Mouse (Mus musculus) hematopoietic stem cell, adult 5-6 weeks (primary cell): ENCODE measurements around the gene D430042O09Rik. TPM values are rescaled to one million over a fixed set of nuclear protein-coding genes. Genes with fewer than 3 reads are reported as not detected.
A peak's percentile ranks its signal among the peaks of the same experiment; 100 is the strongest.

Source experiments
- ATAC-seq, 2 experiments: fragments of 125-278 bp in 1 of 2; replicated peaks in 1 of 2; 2 replicates each; pipeline ENCODE4 v1.8.0; 2016 to 2017; ENCODE audit warnings: inconsistent platforms in 2 of 2, mild to moderate bottlenecking in 2 of 2, moderate number of reproducible peaks in 2 of 2, low read depth in 1 of 2, moderate TSS enrichment in 1 of 2; ENCODE audit not compliant: low FRiP score in 2 of 2, poor library complexity in 2 of 2, severe bottlenecking in 2 of 2, insufficient read depth in 1 of 2, low TSS enrichment in 1 of 2
- total RNA-seq: library from RNA; stranded (forward); fragments of 172-1452, 232-1000 nt; gene quantifications from 2 replicates; pipeline ENCODE4 v1.2.3, GENCODE M21; 2017

Gene D430042O09Rik
- total RNA-seq, 1 experiment from 2014 or later = 9.9 TPM

DNA sequence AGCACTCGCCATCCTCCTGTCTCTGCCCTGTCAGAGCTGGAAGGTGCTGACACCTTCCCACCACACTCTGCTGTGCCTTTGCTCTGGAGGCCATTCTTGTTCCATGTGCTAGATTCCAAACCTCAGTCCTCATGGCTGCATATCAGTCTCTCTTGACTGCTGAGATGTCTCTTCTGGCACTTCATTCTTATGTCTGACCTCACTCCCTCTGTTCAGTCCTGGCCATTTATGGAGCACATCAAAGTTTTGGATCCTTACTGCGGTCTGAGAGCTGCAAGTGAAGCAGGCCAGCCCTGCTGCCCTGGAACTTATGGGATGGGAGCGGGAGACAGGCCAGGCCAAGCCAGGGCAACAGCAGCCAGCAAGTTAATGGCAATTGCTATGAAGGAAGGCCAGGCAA, 56.7 kb downstream of the D430042O09Rik start:
- no peak for ATAC-seq

DNA sequence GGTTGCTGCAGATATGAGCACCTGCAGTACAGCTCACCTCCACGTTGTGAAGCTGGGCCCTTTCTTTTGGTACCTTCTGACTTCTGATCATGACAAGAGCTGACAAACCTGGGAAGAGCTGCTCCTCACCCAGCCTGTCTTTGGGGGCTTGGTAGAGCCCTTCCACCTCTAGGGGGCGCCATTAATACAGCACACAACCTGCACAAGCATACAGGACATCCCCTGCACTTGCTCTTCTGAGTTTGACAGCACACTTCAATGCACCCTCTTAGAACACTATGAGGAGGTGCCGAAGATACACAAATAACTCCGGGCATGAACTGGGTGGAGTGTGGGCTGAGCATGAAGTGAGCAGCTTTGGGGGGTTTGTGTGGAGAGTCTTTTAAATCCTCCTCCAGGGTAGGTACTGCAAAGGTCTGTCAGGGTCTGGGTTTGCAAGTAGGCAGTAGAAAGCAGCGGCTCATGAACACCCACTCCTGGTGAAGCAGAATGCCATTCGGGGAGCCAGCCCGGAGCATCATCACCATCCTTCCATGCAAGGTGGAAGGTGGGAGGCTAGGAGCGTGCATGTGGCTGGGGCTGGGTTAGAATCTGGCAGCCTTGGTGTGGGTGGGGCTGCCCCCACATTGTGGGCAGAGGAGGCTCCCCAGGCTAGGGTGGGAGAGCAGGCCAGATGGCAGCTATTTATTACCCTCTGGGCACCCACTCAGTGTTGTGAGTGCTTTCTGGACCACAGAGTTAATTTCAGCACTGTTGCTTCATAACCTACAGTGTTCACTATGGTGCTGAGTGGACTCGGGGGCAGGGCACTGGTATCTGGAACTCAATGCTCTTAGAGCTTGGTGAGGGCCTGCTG, 59.5 kb downstream of the D430042O09Rik start:
- 0 out of 4 replicates have a peak, but pooled peaks of 1 of the 2 experiments have one; percentile 22 for ATAC-seq

DNA sequence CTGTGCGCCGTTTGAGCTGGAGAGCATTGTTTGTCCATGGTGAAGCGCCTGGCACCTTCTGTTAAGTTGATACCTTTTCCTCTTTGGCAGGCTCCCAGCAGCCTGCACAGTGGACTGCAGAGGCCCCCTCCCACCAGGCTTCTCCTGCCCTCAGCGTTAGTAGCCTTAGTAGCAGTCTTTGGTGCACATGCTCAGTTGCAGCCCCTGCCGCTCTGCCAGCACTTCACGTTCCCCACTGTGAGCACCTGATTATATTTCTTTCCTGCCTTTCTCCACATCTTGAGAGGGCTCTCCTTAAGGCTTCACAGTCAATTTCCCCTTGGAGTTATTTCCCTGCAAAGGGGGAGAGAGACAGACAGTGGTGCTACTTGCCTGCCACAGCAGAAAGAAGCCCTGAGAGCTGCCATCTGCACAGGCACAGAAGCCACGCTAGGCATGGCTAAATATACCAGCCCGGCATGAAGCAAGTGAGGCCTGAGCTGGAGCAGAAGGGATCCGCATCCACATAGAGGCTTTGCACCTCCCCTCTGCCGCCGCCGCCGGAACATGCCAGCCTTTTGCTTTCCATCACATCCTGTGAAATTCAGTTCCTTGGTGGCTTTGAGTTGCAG, 65.4 kb downstream of the D430042O09Rik start:
- no peak for ATAC-seq

DNA sequence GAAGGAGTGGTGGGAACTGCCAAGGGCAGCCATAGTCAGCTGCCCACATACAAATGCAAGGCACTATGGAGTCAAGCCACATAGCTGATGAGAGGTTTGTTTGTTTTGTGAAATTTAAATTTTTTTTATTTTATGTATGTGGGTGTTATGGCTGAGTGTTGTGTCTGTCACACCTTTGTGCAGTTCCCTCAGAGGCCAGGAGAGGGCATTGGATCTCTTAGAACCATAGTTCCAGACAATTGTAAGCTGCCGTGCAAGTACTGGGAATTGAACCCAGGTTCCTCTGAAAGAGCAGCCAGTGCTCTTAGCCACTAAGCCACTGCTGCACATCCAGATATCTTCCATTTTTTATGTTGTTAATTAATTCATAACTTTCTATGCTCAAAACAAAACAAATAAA, 75.5 kb downstream of the D430042O09Rik start:
- ATAC-seq = no peak

DNA sequence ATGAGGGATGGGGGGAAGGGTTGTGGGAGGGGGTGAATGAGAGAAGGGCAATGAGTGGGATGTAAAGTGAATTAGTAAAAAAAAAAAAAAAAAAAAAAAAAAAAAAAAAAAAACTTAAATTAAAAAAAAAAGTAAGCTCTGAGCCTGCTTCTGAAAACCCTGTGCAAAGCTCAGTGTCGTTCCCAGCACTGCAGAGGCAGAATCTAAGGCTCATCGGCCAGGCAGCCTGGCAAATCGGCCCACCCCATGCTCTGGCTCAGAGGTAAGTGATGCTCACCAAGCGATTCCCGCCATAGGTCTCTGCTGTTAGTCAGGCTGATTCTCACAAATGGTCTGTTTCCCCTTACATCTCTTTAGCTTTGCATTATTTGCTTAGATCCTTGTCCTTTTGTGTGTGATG, 78.4 kb downstream of the D430042O09Rik start:
- ATAC-seq = no peak

DNA sequence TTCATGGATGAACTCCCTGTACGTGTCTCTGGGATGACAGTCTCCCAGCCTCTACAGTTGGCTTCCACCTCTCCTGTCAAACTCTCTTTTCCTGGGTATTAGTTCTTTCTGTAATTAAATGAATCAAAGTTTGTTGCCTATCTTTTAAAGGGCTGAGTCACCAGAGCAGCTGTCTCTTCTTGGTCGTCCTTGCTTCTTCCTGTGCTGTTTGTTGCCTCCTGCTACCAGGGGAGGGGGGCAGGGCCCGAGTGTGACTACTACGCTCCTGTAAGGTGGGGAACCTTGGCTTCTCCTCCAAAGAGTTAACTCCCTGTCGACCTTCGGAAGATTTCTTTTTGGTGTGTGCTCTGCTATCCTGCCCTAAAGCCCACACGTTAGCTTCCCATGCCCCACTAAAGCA, 79.4 kb downstream of the D430042O09Rik start:
- no peak for ATAC-seq

DNA sequence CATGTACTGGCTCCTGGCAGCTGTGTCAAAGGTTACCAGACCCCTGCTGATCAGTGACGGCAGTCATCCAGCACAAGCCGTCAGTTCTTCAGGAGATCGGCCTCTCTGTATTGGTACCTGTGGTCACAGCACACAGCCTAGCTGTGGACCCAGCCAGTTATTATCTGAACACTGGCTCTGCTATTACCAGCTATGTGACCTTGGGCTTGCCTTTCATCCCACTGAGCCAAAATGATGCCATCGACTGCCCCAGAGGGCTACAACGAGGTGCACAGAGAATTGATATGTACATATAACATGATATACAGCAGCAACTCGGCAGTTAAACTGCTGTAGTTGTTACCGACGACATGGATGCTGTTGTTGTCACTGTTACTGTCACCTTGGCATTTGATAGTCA, 82.4 kb downstream of the D430042O09Rik start:
- no peak for ATAC-seq

DNA sequence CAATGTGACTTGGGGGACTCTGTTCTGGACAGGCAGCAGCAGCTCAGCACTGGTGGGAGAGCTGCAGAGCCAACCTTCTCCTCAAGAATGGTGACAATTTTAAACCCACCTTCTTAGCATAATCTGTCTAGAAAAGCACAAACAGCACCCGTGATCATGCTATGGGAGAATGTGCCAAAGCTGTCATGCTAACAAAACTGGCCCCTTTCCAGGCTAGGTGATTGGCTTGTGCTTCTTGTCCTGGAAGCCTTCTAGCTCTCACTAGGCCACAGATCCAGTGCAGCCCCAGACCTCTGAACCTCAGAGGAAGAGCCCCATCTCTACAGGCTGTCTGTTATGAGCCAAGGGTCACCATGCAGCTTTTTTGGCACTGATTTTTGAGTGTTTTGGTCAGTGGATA, 98.9 kb downstream of the D430042O09Rik start:
- ATAC-seq = no peak

DNA sequence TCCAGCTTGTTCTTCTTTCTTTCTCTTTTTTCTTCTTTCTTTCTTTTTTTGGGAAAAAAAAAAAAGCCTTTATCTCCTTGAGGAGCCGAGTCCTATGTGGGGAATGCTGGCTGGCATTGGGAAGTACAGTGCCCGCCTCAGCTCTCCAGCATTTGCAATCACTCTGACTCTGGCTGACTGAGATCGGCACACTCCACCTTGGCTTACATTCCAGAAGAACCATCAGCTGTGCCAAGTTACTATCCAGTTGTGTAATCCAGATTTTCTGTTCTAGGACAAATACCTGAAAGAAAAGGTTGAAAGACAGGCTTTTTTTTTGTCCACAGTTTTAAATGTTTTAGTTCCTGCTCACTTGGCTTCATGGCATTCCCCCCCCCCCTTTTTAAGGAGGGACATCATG, 100.5 kb downstream of the D430042O09Rik start:
- ATAC-seq = no peak

DNA sequence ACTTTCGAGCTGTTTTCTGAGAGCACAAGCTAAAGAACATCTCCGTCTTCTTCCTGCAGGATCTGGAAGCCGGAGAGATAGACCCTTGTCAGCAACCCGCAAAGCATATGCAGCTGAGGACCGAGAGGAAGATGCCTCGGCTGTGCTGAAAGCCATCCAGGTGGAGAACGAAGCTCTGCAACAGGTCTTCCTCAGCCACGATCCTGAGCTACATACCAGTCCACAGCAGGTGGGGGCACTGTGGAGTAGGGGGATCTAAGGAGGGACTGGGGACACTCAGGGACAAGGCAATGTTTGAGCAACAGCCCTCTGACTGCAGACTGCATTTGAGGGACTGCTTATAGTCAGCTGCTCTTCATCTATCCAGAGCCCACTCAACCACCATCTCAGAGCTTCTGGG, 105.0 kb downstream of the D430042O09Rik start:
- no peak for ATAC-seq

DNA sequence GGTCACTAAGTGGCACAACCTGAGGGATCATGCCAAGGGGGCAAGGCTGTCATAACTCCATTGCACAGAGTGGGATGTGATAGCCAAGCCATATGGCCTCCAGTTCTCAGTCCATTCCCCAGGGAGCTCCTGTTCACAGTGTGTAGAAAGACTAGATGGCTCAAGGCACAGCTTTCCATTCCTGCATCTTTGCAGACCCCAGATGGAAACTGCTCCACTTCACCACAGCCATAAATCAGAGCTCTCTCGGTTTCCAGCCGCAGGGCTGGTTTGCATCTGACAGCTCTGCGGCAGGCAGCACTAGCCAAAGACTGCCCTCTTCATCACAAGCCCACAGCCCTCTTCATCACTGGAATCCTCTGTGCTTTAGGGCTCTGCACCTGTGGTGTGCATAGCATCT, 108.0 kb downstream of the D430042O09Rik start:
- no peak for ATAC-seq

DNA sequence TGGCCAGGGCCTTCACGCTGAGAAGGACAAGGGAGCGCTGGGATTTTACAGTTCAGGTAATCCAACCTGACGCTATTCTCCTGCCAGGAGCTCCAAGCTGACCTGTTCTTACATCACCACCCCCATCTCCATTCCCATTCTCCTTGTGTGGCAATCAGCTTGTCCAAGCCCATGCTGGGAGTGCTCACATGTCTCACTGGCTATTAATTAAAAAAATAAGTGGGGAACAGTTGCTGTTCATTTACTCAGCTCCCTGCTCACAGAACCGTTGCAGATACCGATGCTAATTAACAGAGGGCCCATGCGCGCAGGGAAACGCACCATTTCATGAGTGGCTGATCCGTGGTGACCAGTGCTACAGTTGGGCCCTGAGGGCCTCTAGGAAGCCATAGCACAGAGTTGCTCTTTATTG, 110.6 kb downstream of the D430042O09Rik start:
- ATAC-seq = no peak

DNA sequence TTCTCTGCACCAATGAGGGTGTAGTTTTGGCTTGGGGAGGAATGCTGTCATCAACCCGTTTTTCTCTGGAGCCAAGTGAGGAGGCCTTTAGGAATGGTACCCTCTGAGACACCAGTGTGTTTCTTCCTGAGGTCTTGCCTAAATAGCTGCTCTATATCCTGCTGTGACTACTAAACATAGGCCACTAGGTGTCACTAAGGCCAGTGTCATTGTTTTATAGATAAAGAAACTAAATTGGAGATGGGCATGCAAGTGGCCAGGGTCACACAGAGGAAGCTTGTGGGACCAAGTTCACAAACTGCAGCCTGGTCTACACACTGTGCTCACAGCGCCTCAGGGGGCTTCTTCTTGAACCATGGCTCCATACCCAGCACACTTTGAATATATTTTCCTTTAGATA, 112.5 kb downstream of the D430042O09Rik start:
- 0 out of 4 replicates have a peak, but pooled peaks of 1 of the 2 experiments have one; percentile 21 for ATAC-seq

DNA sequence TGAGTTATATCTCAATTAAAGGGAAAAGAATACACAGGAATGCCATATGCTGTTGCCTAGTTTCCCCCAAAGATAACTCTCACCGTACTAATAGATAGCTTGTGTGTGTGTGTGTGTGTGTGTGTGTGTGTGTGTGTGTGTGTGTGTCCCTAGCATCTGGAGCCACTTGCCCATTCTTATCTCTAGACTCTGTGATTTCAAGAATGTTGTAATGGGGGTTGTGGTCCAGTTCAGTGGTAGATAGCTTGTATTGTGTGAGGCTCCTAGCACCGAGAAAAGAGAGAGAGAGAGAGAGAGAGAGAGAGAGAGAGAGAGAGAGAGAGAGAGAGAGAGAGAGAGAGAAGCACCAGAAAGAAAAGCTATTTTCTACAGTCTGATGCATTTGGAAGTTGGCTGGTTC, 118.7 kb downstream of the D430042O09Rik start:
- ATAC-seq = no peak

DNA sequence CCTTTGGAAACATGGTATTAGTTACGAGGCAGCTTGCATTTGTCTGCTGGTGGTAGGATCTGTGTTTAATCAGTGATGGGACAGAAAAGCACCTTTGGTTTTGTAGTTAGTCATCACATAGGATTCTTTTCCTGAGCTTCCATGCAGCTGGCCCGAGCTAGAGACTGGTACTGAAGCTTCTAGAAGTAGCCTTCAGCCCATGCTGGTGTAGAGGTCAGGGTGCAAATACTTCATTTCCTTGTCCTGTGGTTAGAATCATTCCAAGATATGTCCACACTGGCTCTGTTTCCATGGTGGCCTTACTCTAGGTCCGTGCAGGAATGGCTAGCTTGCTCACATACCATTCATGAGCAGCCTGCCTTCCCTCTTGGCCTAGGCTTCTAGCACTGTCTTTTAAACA, 119.2 kb downstream of the D430042O09Rik start:
- no peak for ATAC-seq

DNA sequence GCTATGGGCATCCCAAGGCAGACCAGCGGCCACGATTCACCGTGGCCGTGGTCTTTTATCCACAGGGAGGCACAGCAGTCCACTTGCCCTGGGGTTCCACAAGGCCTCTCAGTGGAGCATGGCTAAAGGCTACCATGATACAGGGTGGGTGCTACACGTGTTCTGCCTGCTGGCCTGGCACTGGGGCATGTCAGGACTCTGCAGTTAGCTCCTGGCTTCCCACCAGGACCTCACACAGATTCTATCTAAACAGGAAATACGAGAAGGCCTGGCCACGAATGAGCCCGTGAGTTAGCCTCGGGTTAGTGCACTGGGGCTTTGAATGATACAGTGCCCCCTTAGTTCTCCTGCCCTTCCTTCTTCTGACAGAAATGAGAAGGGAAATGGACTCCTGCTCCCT, 119.7 kb downstream of the D430042O09Rik start:
- ATAC-seq = no peak

DNA sequence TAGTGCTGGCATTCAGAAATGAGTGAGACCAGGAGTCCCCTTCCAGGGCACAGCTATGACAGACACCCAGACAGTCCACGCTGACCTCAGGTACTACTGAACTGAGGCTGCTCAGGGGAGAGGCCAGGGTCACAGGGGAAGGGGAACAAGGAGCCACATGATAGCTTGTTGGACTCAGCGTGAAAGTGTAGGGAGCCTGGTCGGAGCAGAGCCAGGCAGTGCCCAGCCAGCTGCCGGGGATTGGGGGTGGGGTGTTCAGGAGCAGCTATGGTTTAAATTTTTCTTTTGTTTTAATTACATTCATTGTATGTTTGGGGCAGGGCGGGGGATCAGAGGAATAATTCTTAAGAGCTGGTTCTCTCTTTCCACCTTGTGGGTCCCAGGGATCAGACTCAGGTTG, 120.9 kb downstream of the D430042O09Rik start:
- ATAC-seq = no peak

DNA sequence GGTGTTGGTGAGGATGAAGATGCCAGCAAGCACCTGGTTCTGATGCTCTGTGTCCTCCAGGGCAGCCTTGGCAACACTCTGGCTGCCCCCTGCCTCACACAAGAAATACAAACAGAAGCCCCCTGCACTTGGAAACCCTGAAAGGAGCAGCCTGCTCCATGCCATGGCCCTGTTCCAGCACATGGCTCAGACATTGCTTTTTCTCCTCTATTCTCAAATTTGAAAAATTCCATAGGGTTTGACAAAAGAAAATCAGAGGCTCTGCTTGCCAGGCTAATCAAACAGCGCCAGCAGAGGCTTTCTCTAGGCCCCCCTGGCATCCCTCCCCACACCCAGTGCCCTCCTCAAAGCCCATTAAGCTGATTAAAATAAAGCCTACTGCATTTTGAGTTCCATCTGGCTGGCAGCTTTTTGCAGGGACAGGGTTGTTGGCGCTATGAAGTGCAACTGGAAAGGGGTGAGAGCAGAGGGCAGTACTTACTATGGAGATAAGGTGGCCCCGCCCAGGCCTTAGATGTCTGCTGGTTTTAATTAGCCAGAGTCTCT, 121.5 kb downstream of the D430042O09Rik start:
- no peak for ATAC-seq
